Mouse (Mus musculus): ENCODE data around the gene Pxk.

The Pxk gene

DNA sequence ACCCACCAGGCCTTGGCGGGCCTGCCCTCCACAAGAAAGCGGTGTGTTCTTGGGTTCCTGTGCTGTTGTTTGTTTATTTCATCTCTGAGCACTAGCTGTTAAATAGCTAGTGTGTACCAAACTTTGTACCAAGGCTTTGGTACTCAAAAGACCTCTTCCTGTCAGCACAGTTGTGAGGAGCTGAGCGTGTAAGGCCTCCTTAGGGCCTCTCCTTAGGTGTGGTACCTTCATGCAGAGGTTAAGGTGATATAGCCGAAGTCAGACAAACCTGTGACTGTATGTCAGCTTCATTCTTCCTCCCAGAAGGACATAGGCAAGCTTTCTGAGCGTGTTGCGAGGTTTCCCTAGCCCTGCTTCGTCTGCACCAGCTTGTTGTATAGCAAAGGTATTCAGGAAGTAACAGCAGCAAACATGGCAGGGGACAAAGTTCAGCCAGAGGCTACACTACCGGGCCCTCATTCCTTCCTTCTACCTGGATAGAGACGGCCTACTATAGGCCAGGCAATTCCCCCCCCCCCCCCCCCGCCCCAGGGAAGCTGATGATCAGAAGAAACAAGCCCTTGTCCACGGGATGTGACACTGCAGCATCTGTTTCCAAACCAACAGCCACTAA lies 48.7 kb downstream of the Pxk start:
- DNase-seq (ENCODE audit: low read depth, low spot score) = no peak

DNA sequence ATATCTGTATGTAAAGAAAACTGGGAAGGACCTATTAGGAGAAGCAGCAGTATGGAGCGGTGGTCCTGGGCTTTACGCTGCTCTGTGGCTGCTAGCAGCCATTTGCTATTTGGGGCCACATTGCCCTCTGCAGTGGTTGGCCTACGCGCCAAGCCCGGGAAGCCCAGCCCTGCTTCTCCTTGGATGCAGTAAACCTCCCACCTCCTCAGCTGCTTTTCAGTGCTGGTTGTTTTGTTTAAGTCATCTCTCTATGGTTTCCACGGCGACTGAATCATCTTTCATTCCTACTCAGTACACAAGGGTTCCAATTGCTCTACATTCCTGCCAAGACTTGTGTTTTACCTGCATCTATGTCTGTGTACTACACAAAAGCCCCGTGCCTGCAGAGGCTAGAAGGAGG lies 50.8 kb downstream of the Pxk start:
- DNase-seq (ENCODE audit: low read depth, low spot score) = no peak

DNA sequence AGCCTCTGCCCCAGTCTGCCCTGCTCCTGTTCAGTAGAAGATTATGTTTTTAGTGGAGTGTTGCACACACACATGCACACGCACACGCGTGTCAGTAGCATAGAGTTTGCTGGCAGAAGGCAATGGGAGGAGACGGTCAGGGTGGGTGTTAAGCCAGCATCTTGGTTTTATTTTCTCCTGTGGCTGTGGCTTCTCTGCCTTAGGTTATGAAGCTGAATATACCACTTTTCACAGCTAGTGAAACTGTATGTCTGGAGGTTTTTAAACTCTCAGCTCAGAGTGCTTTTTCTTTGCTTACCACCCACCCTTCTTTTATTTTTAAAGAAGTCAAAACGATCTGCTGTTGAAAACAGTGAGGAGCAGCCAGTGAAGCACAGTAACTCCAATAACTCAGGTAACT lies 53.7 kb downstream of the Pxk start:
- no peak for DNase-seq (ENCODE audit: low read depth, low spot score)

DNA sequence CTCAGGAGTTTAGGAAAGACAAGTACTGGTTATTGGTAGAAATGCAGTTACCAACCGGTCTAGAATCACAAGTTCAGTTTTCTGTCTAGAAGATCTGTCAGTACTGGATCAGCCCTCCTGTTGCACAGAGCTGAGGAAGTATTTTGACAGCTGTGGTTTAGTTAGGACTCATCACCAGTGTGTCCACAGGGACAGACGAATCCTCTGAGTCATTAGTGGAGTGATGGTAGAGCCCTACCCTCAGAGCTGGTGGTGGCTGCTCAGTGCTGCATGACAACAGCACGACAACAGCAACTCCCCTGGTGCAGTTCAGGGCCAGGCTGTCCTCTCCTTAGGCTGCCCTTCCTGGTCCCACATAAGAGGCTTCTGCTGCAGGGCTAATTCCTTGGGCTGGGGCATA lies 56.1 kb downstream of the Pxk start:
- DNase-seq (ENCODE audit: low read depth, low spot score) = no peak

DNA sequence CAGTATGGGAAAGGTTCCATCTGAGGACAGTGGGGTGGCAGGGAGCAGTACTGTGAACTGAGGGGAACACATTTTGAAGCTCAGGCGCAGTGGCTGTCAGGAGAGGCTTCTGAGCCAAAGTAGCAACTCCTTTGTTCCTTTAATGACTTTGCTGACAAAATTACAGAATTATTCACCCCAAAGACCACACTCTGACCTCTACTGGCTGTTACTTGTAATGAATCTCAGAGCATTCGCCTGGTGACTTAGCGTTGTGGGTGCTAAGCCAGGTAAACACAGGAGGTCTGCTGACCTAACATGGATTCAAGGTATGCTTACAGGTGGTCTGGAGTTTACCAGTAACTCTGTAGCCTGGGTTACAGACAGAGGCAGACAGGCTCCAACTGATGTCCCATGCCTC lies 58.9 kb downstream of the Pxk start:
- DNase-seq (ENCODE audit: low read depth, low spot score) = peak; percentile 48

DNA sequence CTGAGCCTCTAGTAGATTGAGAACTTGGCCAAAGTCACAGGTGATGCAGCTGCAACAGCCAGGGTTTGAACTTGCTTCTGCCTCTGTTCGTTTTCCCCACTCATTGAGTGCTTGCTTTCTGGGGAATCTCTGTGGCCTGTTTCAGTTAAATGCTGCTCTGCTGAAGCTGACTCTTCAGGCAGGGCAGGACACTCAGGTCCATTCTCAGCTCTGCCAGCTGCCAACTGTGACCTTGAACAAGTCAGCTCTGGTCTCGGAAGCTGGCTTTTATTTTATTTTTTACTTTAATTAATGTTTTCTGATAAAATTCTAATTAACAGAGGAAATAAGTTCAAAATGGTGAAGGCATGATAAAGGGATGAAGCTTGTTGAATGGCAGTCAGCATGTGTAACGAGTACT lies 60.7 kb downstream of the Pxk start:
- no peak for DNase-seq (ENCODE audit: low read depth, low spot score)

DNA sequence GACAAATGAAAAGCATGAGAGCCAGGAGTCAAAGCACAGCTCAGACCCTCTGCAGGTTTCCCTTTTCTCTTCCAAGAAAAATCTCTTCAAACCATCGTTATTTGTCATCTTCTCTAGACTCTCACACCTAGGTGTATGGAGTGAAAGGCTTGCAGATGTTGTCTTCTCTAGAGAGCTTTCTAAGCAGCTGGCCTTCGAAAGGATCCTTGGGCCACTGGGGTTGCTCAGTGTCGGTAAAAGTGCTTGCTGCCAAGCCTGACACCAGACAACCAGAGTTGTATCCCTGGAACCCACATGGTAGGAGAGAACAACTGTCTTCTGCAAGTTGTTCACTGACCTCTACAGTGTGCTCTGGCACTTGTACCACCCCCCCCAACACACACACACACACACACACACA lies 61.1 kb downstream of the Pxk start:
- no peak for DNase-seq (ENCODE audit: low read depth, low spot score)

DNA sequence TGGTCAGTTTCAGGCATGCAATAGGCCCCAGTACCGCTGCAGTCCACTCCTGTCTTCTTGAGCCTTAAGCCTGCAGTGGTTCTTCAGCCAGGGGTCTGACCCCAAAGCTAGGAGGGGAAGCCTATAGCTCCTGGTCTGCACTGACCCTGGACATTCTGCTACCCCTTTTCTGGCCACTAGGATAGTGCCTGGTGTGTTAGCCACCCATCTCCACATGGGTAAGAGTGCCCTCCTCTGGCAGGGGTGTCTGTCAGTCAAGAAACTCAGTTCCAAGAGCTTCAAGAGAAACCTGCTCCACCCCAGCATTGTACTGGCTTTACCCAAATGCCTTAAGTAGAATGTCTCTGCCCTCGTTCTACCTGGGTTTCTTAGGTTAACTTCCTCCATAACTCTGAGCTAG lies 63.8 kb downstream of the Pxk start:
- peak; percentile 23 for DNase-seq (ENCODE audit: low read depth, low spot score)

DNA sequence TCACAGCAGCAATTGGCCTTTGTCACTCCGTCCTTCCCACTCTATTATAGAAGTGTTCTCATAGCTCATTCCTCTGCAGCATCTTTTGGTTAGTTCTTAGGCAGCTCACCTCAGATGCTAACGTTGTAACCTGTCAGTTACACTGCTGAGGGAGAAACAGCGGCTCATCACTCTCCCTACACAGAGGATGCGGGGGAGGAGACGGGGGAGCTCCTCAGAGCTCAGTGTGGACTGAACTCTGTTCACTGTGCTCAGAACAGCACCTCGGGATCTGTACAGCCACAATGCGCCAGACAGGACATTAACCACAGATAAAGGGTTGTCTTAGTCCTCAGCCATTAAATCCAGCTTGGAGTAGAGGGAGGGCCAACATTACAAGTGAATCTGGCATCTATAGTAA lies 66.5 kb downstream of the Pxk start:
- DNase-seq (ENCODE audit: low read depth, low spot score) = no peak

DNA sequence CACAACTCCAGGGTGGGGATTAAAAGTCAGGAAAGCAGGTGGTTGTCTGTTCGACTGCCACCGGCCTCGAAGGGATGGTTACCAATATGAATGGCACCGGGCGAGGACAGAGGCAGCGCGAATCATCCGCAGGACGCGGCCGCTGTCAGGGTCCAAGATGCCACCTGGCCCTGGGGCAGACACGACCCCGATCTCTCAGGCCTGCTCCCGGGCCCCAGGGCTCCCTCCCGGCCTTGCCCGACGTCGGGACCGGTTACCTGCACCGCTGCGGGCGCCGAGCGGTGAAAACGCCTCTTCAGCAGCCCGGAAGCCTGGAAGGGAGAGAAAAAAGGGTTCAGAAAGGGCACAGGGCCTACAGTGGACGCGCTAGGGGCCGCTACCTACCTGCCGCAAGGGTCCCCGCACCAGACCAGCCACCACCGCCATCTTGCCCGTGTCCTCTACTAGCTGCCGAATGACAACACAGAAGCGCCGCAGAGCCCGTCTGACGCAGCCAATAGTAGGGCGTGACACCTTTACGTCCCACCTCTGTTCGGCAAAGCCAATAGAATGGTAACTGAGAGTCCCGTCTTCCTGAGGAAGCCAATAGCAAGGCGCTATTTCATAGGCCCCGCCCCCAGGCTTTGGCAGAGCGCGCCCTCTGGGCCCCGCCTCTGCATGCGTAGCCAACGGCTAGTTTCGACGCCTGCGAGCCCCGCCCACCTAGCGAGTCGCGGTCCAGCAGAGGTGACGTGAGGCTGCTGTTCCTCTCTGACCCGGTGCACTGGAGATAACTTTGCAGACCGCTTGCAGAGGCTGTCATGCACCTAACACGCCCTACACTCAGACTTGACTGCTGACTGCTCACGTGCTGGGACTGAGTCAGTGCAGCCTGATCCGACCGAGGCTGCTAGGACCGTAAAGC lies 74.7 kb downstream of the Pxk start, which contains the start of gene Pdhb:
Pdhb (minus strand) TSS at position 519 of the 904 bp plus-strand sequence.
- DNase-seq (ENCODE audit: low read depth, low spot score) = peak; percentile 99

DNA sequence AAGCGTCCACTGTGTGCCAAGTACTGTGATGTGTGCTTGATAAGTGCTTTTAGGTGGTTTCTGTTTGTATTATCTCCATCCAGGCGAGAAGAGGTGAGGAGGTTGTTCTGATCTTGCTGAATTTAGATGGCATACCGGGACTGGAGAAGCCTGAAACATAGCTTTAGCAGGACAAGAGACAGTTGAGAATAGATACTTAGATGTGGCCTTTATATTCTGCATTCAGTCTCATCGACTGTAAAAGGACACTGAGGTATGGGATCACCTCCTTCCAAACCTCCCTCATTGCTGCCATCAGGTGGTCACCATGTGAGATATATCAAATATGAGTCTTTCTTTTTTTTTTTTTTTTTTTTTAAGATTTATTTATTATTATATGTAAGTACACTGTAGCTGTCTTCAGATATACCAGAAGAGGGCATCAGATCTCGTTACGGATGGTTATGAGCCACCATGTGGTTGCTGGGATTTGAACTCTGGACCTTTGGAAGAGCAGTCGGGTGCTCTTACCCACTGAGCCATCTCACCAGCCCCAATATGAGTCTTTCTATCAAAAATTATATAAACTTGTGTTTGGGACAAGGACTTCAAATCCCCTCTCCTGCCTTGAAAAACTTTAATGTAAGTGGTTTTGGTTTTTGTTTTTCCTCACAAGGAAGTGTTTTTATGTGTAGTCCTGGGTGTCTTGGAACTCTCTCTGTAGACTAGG lies 75.7 kb downstream of the Pxk start:
- DNase-seq (ENCODE audit: low read depth, low spot score) = peak; percentile 88

DNA sequence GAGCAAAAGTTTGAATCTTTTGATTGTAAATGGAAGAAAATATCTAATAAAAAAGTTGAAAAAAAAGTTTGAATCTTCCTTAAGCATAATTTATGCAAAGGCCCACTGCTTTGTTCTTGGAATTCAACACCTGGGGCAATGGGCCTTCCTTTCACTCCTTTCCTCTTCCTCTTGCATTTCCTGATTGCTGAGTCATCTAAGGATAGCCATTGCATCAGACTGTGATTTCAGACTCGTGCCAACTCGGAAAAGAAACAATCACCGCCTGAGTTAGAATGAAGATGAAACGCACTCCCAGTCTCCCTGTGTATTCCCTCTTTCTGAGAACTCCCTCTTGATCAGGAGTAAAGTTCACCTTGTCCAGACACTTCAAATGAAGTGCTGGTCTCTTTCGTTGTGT lies 76.6 kb downstream of the Pxk start:
- DNase-seq (ENCODE audit: low read depth, low spot score) = no peak

DNA sequence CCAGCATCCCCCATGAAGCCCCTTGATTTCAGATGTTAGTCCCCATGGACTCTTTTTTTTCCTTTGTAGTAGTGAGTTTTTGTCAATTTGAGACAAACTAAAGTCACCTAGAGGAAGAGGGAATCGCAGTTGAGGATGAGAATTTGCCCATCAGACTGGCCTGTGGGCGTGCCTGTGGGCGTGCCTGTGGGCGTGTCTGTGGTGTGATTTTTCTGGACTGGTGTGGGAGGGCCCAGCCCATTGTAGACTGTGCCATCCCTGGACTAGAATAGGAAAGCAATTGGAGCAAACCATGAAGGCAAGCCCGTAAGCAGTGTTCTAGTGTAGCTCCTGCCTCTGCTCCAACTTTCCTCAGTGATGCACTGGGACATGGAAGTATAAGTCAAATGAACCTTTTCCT lies 78.2 kb downstream of the Pxk start:
- DNase-seq (ENCODE audit: low read depth, low spot score) = no peak

DNA sequence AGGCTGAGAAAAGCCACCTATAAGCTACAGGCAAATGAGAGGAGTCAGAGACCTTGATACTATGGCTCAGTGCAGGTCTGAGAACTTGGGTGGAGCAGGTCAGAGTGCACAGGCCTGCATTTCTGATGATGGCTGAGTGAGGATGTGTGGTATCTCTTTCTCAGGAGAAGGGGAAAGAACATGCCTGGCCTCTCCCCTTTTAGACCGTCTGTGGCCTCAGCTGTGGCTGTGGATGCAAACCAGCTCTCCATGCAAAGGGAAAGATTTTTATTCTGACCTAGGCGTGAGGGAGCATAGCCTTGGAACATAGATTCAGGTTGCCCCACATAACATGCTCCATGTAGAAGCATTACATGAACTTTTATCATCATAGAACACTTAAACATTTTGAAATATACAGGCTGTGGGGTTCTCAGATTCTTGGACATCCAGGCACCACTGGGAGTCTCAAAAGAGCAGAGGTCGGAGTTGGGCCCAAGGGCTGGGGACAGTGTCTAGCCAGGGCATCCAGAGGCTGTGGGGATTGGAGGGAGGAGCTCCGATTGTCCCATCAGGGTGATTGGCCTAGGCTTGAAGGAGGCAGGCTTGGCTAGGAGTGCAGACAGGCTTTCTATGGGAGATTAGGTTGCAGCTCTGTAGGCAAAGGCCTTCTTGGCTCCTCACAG lies 82.5 kb downstream of the Pxk start:
- no peak for DNase-seq (ENCODE audit: low read depth, low spot score)

DNA sequence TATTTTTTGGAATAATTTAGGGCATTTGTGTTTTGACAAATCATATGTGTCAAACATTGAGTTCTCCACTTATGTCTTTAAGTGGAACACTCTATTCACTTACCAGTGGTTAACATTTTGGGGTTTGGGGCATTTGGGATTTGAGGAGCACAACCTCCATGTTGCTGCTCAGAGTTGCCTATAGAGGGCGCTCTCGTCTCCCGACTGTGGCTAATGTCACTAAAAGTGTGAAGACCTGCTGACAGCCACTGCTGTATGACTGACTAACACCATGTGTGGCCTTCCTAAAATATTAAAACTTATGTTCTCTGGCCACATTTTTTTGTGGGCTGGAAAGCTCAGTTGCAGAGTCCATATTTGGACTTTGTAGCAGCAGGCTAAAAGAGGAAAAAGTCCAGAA lies 85.3 kb downstream of the Pxk start:
- peak; percentile 31 for DNase-seq (ENCODE audit: low read depth, low spot score)

DNA sequence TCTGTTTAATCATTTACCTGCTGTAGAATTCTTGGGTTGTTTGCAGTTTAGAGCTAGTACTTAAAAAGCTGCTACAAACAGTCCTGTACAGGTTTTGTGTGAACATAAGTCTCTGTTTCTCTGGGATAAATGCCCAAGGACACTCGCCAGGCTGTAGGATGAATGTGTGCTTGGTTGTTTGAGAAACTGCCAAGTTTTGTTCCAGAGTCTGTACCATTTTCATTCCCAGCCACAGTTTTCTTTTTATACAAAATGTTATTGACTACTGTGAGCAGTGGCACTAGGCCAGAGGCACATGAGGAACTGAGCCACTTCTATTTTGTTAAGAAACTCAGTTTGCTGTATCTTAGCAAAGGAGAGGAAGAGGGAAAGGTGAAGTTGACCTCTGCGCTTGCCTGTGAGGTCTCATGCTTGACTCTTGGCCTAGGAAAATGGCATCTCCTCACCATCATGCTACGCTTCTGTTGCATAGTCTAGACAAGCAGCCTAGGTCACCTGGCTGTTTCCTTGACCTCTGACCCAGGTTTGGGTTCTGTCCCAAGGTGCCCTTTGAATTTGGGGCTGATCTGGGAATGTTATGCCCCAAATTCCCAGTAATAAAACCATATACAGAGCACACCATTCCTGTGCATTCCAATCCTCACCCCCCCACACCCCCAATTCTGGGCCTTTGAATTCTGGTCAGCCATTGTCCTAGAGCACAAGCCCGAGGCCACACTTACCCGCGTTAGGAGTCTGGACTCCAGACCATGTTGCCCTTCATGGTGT lies 88.5 kb downstream of the Pxk start:
- no peak for DNase-seq (ENCODE audit: low read depth, low spot score)

DNA sequence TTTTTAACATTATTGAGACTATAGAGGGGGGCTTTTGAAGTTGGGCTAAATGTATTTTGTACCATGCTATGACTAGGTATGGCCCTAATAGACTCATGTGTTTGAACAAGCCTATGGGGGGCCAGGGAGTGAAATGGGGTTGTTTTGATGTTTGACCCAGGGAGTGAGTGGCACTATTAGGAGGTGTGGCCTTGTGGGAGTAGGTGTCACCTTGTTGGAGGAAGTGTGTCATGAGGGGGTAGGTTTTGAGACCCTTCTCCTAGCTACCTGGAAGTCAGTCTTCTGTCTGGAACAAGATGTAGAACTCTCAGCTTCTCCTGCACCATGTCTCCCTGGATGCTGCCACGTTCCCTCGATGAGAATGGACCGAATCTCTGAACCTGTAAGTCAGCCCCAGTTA lies 92.5 kb downstream of the Pxk start:
- DNase-seq (ENCODE audit: low read depth, low spot score) = no peak

DNA sequence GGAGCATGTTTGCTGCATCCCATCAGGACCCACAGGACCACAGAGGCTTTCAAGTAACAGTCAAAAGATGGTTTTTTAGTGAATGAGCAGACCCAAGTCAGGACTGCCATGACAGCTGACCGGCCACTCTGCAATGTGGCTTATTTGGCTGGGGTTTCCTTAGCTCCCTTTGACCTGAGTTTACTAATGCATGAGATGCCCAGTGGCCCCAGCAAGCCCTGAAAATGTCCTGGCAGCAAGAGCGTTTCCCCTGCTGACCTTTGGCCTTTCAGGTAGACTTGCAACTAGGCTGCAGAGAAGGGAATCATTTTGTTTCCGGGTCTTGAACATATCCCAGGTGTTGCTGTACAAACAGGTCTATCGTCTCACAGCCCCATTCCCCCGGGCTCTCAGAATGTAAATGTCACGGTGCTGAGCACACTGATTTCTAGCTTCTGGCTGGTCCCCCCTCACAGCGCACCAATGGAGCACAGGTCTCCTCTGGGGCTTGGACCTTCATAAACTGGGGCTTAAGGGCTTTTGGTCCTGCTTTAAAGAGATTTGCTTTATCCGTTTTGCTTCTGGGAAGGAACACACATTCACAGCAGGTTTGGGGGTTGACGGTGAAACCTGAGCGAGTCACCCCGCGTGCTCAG lies 93.4 kb downstream of the Pxk start:
- DNase-seq (ENCODE audit: low read depth, low spot score) = no peak

DNA sequence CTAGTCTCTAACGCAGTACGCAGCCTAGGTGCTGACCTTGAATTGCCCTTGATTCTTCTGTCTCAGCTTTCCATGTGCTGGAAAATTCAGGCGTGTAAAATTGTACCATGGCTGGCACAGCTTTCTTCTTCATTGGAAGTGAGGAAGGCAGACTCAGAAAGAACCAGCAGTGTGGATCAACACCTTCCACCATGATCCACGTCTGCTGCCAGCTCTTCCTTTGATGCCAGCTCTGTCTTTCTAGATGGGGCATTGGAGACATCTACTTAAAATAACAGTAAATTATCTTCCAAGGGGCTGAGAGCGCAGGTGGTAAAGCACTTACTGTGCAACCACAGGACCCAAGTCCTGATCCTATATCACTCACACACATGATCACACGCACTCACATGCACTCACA lies 94.7 kb downstream of the Pxk start:
- no peak for DNase-seq (ENCODE audit: low read depth, low spot score)

DNA sequence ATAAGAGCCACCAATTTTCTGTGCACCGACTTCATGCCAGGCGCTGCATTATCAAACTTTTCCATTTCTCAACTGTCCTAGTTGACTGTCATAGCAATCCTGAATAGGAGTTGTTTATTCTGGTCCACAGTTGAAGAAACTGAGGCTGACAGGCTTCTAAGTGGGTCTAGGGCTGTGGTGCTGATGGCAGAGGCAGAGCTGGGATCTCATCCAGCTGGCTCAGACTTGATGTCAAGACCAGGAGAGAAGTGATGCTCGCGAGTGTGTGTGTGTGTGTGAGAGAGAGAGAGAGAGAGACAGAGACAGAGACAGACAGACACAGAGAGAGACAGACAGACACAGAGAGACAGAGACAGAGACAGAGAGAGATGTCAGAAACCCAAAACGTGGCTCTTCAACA lies 102.8 kb downstream of the Pxk start:
- no peak for DNase-seq (ENCODE audit: low read depth, low spot score)

DNA sequence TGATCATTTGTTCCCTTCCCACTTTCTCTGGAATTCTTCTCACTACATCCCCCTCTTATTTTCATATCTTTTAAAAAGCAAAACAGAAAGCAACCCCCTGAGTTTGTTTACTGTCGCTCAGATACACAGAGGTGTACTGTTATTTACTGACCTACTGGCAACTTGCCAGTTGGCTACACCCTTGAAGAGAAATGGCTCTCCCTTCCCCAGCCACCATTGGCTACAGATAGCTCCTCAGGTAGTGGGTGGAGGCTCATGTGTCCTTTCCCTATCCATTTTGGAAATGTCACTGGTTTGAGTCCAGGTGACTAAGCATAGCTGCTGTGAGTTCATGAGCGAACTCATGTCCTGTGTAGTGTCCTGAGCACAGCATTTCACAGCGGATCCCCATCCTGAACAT lies 103.7 kb downstream of the Pxk start:
- no peak for DNase-seq (ENCODE audit: low read depth, low spot score)

Measured in CD4-positive, CD25-positive, alpha-beta regulatory T cell, adult 2 months (primary cell).